Mouse (Mus musculus) intestine, embryonic 15.5 days (tissue): Measurements from ENCODE around the gene Eepd1. TPM values are rescaled to one million over a fixed set of nuclear protein-coding genes. Genes with fewer than 3 reads are reported as not detected.

Experiments
- ATAC-seq: fragments of 200-750 bp; cut with Nextera tagmentation; 2 replicates; pipeline ENCODE4 v1.8.0; 2017; ENCODE audit warnings: moderate TSS enrichment, moderate library complexity
- H3K27ac ChIP-seq: fragments of 300-500 bp; sonication (generic); 2 replicates; pipeline ENCODE4 v1.5.1; 2015; ENCODE audit warnings: mild to moderate bottlenecking, inconsistent platforms
- H3K27me3 ChIP-seq: fragments of 300-500 bp; sonication (generic); replicated peaks from 2 replicates; pipeline ENCODE4 v1.6.1; 2015; ENCODE audit warnings: inconsistent platforms
- H3K36me3 ChIP-seq: fragments of 300-500 bp; sonication (generic); 2 replicates; pipeline ENCODE4 v1.6.1; 2015; ENCODE audit warnings: inconsistent platforms
- H3K4me1 ChIP-seq: fragments of 300-500 bp; sonication (generic); replicated peaks from 2 replicates; pipeline ENCODE4 v1.6.1; 2015; ENCODE audit warnings: inconsistent platforms
- H3K4me2 ChIP-seq: fragments of 300-500 bp; sonication (generic); replicated peaks from 2 replicates; pipeline ENCODE4 v1.6.1; 2015; ENCODE audit warnings: mild to moderate bottlenecking, inconsistent platforms
- H3K4me3 ChIP-seq: fragments of 300-500 bp; sonication (generic); replicated peaks from 2 replicates; pipeline ENCODE4 v1.5.1; 2015; ENCODE audit warnings: inconsistent platforms
- H3K9ac ChIP-seq: fragments of 300-500 bp; sonication (generic); 2 replicates; pipeline ENCODE4 v1.6.1; 2015; ENCODE audit warnings: inconsistent platforms
- H3K9me3 ChIP-seq: fragments of 300-500 bp; sonication (generic); 2 replicates; pipeline ENCODE4 v1.6.1; 2016; ENCODE audit warnings: inconsistent platforms
- WGBS: fragments of 180-500 bp; shearing (Covaris S2); methylation state at CpG from one replicate; pipeline ENCODE4 v1.1.7; 2015; 5-methylcytosine and 5-hydroxymethylcytosine counted together
- polyA plus RNA-seq: library from polyadenylated mRNA; unstranded; fragments of >200 nt; fragmentation: Nextera tagmentation; extraction: Ambion mirVana; gene quantifications from 2 replicates; pipeline ENCODE4 v1.2.1, GENCODE M21; 2015

Eepd1 gene
- polyA plus RNA-seq, 1 experiment from 2014 or later, result 5.9 TPM

GRCm38 (mm10) chr9:25568783-25569182 lies 87.4 kb downstream of the Eepd1 start:
- Histone ChIP-seq H3K4me2 (no peak overlapping the region), H3K9ac (no peak overlapping the region), H3K27me3 (no peaks in the 10 kb centered on the region), H3K27ac (no peak overlapping the region), H3K4me1 (no peaks in the 10 kb centered on the region), H3K4me3 (no peak overlapping the region), H3K36me3 (no peaks in the 10 kb centered on the region), H3K9me3 (no peaks in the 10 kb centered on the region)
- WGBS, result 64% methylated on average over 3 of the region's 3 CpGs
- ATAC-seq, result no peak

- H3K4me2 ChIP-seq, result no peak overlapping the region
- no peaks in the 10 kb centered on the region for H3K4me1 ChIP-seq
- H3K27ac ChIP-seq, result no peak overlapping the region
- no peaks in the 10 kb centered on the region for H3K27me3 ChIP-seq
- WGBS, result 85% methylated on average over 7 of the region's 7 CpGs
- H3K9me3 ChIP-seq, result no peaks in the 10 kb centered on the region
- 0 out of 2 replicates have a peak, but pooled peaks have one; percentile 36 for ATAC-seq
- H3K9ac ChIP-seq, result no peak overlapping the region
- H3K36me3 ChIP-seq, result no peaks in the 10 kb centered on the region
- H3K4me3 ChIP-seq, result no peak overlapping the region
Measured at GRCm38 (mm10) chr9:25570011-25570410, 88.7 kb downstream of the Eepd1 start.

GRCm38 (mm10) chr9:25570436-25570835 lies 89.1 kb downstream of the Eepd1 start:
- H3K27me3 ChIP-seq, result no peaks in the 10 kb centered on the region
- no peak overlapping the region for H3K4me2 ChIP-seq
- H3K9me3 ChIP-seq, result no peaks in the 10 kb centered on the region
- WGBS, result 77% methylated on average over 9 of the region's 9 CpGs
- no peak overlapping the region for H3K27ac ChIP-seq
- H3K9ac ChIP-seq, result no peak overlapping the region
- H3K4me3 ChIP-seq, result no peak overlapping the region
- no peaks in the 10 kb centered on the region for H3K36me3 ChIP-seq
- H3K4me1 ChIP-seq, result no peaks in the 10 kb centered on the region
- 0 out of 2 replicates have a peak, but pooled peaks have one; percentile 25 for ATAC-seq

GRCm38 (mm10) chr9:25571381-25571780 lies 90.0 kb downstream of the Eepd1 start:
- Histone ChIP-seq H3K27ac (no peak overlapping the region), H3K9ac (no peak overlapping the region), H3K4me1 (no peaks in the 10 kb centered on the region), H3K27me3 (no peaks in the 10 kb centered on the region), H3K4me3 (no peak overlapping the region), H3K36me3 (no peaks in the 10 kb centered on the region), H3K4me2 (no peak overlapping the region), H3K9me3 (no peaks in the 10 kb centered on the region)
- WGBS, result 36% methylated on average over 2 of the region's 2 CpGs
- ATAC-seq, result no peak

GRCm38 (mm10) chr9:25573753-25574152 lies 92.4 kb downstream of the Eepd1 start:
- WGBS, result 48% methylated on average over 7 of the region's 7 CpGs
- H3K4me3 ChIP-seq, result no peak overlapping the region
- H3K27me3 ChIP-seq, result no peaks in the 10 kb centered on the region
- no peaks in the 10 kb centered on the region for H3K4me1 ChIP-seq
- H3K4me2 ChIP-seq, result no peak overlapping the region
- H3K27ac ChIP-seq, result no peak overlapping the region
- no peaks in the 10 kb centered on the region for H3K36me3 ChIP-seq
- no peaks in the 10 kb centered on the region for H3K9me3 ChIP-seq
- no peak overlapping the region for H3K9ac ChIP-seq
- ATAC-seq, result no peak

- H3K4me2 ChIP-seq, result no peak overlapping the region
- H3K9ac ChIP-seq, result no peak overlapping the region
- no peaks in the 10 kb centered on the region for H3K27me3 ChIP-seq
- 0 out of 2 replicates have a peak, but pooled peaks cover 2% of the 10 kb centered on the region for H3K4me1 ChIP-seq
- no peaks in the 10 kb centered on the region for H3K36me3 ChIP-seq
- no peak overlapping the region for H3K4me3 ChIP-seq
- no peaks in the 10 kb centered on the region for H3K9me3 ChIP-seq
- H3K27ac ChIP-seq, result no peak overlapping the region
- WGBS, result 94% methylated on average over 4 of the region's 4 CpGs
- no peak for ATAC-seq
Measured at GRCm38 (mm10) chr9:25574186-25574585, 92.8 kb downstream of the Eepd1 start.

- 57% methylated on average over 7 of the region's 7 CpGs for WGBS
- no peak overlapping the region for H3K27ac ChIP-seq
- peak; percentile 87 for ATAC-seq
- H3K27me3 ChIP-seq, result no peaks in the 10 kb centered on the region
- no peak overlapping the region for H3K4me3 ChIP-seq
- no peak overlapping the region for H3K4me2 ChIP-seq
- H3K36me3 ChIP-seq, result no peaks in the 10 kb centered on the region
- H3K9me3 ChIP-seq, result no peaks in the 10 kb centered on the region
- H3K9ac ChIP-seq, result no peak overlapping the region
- 0 out of 2 replicates have a peak, but pooled peaks cover 6% of the 10 kb centered on the region for H3K4me1 ChIP-seq
Measured at GRCm38 (mm10) chr9:25578674-25579596, 97.6 kb downstream of the Eepd1 start.

GRCm38 (mm10) chr9:25583621-25584020 lies 102.3 kb downstream of the Eepd1 start:
- 0 out of 2 replicates have a peak, but pooled peaks cover 6% of the 10 kb centered on the region for H3K4me1 ChIP-seq
- no peak overlapping the region for H3K4me2 ChIP-seq
- ATAC-seq, result no peak
- no peak overlapping the region for H3K27ac ChIP-seq
- WGBS, result 84% methylated on average over 2 of the region's 2 CpGs
- no peaks in the 10 kb centered on the region for H3K9me3 ChIP-seq
- no peak overlapping the region for H3K9ac ChIP-seq
- H3K27me3 ChIP-seq, result no peaks in the 10 kb centered on the region
- H3K36me3 ChIP-seq, result no peaks in the 10 kb centered on the region
- H3K4me3 ChIP-seq, result no peak overlapping the region

- Histone ChIP-seq H3K27ac (no peak overlapping the region), H3K4me1 (no peaks in the 10 kb centered on the region), H3K4me3 (no peak overlapping the region), H3K4me2 (no peak overlapping the region), H3K9me3 (no peaks in the 10 kb centered on the region), H3K27me3 (no peaks in the 10 kb centered on the region), H3K9ac (no peak overlapping the region), H3K36me3 (no peaks in the 10 kb centered on the region)
- WGBS, result 59% methylated on average over 1 of the region's 1 CpGs
- no peak for ATAC-seq
Measured at GRCm38 (mm10) chr9:25585614-25586013, 104.3 kb downstream of the Eepd1 start.

GRCm38 (mm10) chr9:25588581-25588980 lies 107.2 kb downstream of the Eepd1 start:
- no peak overlapping the region for H3K9ac ChIP-seq
- no peaks in the 10 kb centered on the region for H3K9me3 ChIP-seq
- H3K4me2 ChIP-seq, result no peak overlapping the region
- no peaks in the 10 kb centered on the region for H3K27me3 ChIP-seq
- 81% methylated on average over 2 of the region's 2 CpGs for WGBS
- no peak overlapping the region for H3K27ac ChIP-seq
- no peaks in the 10 kb centered on the region for H3K36me3 ChIP-seq
- peaks cover 10% of the 10 kb centered on the region; the same call in 1 of the 2 replicates for H3K4me1 ChIP-seq
- no peak overlapping the region for H3K4me3 ChIP-seq
- ATAC-seq, result no peak

GRCm38 (mm10) chr9:25590740-25591139 lies 109.4 kb downstream of the Eepd1 start:
- Histone ChIP-seq H3K27ac (no peak overlapping the region), H3K27me3 (no peaks in the 10 kb centered on the region), H3K4me1 (peaks cover 10% of the 10 kb centered on the region; the same call in 1 of the 2 replicates), H3K9me3 (no peaks in the 10 kb centered on the region), H3K4me3 (no peak overlapping the region), H3K36me3 (no peaks in the 10 kb centered on the region), H3K4me2 (no peak overlapping the region), H3K9ac (no peak overlapping the region)
- WGBS, result 31% methylated on average over 4 of the region's 4 CpGs
- peak; percentile 65 for ATAC-seq

- H3K9me3 ChIP-seq, result no peaks in the 10 kb centered on the region
- H3K4me2 ChIP-seq, result peak overlapping the region; percentile 52
- ATAC-seq, result peak; percentile 76
- no peaks in the 10 kb centered on the region for H3K27me3 ChIP-seq
- H3K4me1 ChIP-seq, result peaks cover 10% of the 10 kb centered on the region; the same call in 1 of the 2 replicates
- no peak overlapping the region for H3K27ac ChIP-seq
- H3K9ac ChIP-seq, result no peak overlapping the region
- H3K4me3 ChIP-seq, result peak overlapping the region; percentile 9
- 33% methylated on average over 15 of the region's 15 CpGs for WGBS
- H3K36me3 ChIP-seq, result no peaks in the 10 kb centered on the region
Measured at GRCm38 (mm10) chr9:25591390-25592354, 110.3 kb downstream of the Eepd1 start.
